Mouse (Mus musculus): ENCODE results near the gene Tbc1d4.

- TF ChIP-seq CTCF (IDR thresholded peaks at IDR 0.05; ENCODE audit: low read depth, low read length) (no peak), POLR2A (IDR thresholded peaks at IDR 0.05; ENCODE audit: insufficient read depth, low read length) (no peak)
Observed at GRCm38 (mm10) chr14:101595301-101596080, 13.5 kb downstream of the Tbc1d4 start.

Data from ES-Bruce4 (cell line).